Mouse (Mus musculus) lung, postnatal 0 days (tissue): ENCODE results near the gene Raf1. TPM values are rescaled to one million over a fixed set of nuclear protein-coding genes. Genes with fewer than 3 reads are reported as not detected.

Source experiments
- ATAC-seq: fragments of 200-750 bp; cut with Nextera tagmentation; 2 replicates; pipeline ENCODE4 v1.8.0; 2017; ENCODE audit warnings: moderate library complexity
- DNase-seq: peaks from one replicate; pipeline ENCODE4 v3.0.0-alpha.2; 2016; ENCODE audit warnings: low spot score
- H3K27ac ChIP-seq: fragments of 300-500 bp; sonication (generic); 2 replicates; pipeline ENCODE4 v1.5.1; 2014; ENCODE audit warnings: antibody characterized with exemption, mild to moderate bottlenecking, low read length, mixed read lengths
- H3K27me3 ChIP-seq: fragments of 300-500 bp; sonication (generic); replicated peaks from 2 replicates; pipeline ENCODE4 v1.6.1; 2014; ENCODE audit warnings: low read length, mixed read lengths; ENCODE audit not compliant: insufficient read depth
- H3K36me3 ChIP-seq: fragments of 300-500 bp; sonication (generic); 2 replicates; pipeline ENCODE4 v1.6.1; 2014; ENCODE audit warnings: low read length, mixed read lengths; ENCODE audit not compliant: insufficient read depth
- H3K4me1 ChIP-seq: fragments of 300-500 bp; sonication (generic); 2 replicates; pipeline ENCODE4 v1.6.1; 2014; ENCODE audit warnings: antibody characterized with exemption, low read depth, low read length, mixed read lengths; ENCODE audit not compliant: insufficient read depth
- H3K4me2 ChIP-seq: fragments of 300-500 bp; sonication (generic); replicated peaks from 2 replicates; pipeline ENCODE4 v1.6.1; 2014; ENCODE audit warnings: low read depth, mild to moderate bottlenecking, low read length, moderate library complexity, mixed read lengths
- H3K4me3 ChIP-seq: fragments of 300-500 bp; sonication (generic); 2 replicates; pipeline ENCODE4 v1.5.1; 2014; ENCODE audit warnings: low read depth, low read length
- H3K9ac ChIP-seq: fragments of 300-500 bp; sonication (generic); replicated peaks from 2 replicates; pipeline ENCODE4 v1.6.1; 2014; ENCODE audit warnings: low read depth, mild to moderate bottlenecking
- H3K9me3 ChIP-seq: fragments of 300-500 bp; sonication (generic); 2 replicates; pipeline ENCODE4 v1.6.1; 2016; ENCODE audit warnings: low read length, mixed read lengths
- CTCF ChIP-seq: IDR thresholded peaks from 2 replicates; pipeline ENCODE4 v1.5.1; 2016; ENCODE audit warnings: antibody characterized with exemption, mild to moderate bottlenecking
- EP300 ChIP-seq: IDR thresholded peaks from 2 replicates; pipeline ENCODE4 v1.6.1; 2016; ENCODE audit warnings: antibody characterized with exemption, mild to moderate bottlenecking, control low read depth
- WGBS: fragments of 180-500 bp; shearing (Covaris S2); extraction: QIAGEN DNeasy Blood & Tissue Kit; methylation state at CpG from one replicate; pipeline ENCODE4 v1.1.7; 2014; 5-methylcytosine and 5-hydroxymethylcytosine counted together
- polyA plus RNA-seq: library from polyadenylated mRNA; unstranded; fragments of >200 nt; fragmentation: Nextera tagmentation; extraction: Ambion mirVana; gene quantifications from 2 replicates; pipeline ENCODE4 v1.2.1, GENCODE M21; 2015

Gene Raf1
- polyA plus RNA-seq, 1 experiment from 2014 or later: 58.9 TPM

GRCm38 (mm10) chr6:115631056-115631795 lies 45.2 kb downstream of the Raf1 start:
- TF ChIP-seq EP300 (no peak), CTCF (no peak)
- DNase-seq (no peak), ATAC-seq (no peak)
- no peaks in the 10 kb centered on the region for H3K4me1 ChIP-seq
- H3K27me3 ChIP-seq: no peaks in the 10 kb centered on the region
- H3K36me3 ChIP-seq: peaks cover 18% of the 10 kb centered on the region
- H3K9ac ChIP-seq: no peak overlapping the region
- H3K4me2 ChIP-seq: no peak overlapping the region
- H3K4me3 ChIP-seq: no peak overlapping the region
- no peak overlapping the region for H3K27ac ChIP-seq
- WGBS: 88% methylated on average over 3 of the region's 3 CpGs
- no peaks in the 10 kb centered on the region for H3K9me3 ChIP-seq

GRCm38 (mm10) chr6:115626121-115626520 lies 50.3 kb downstream of the Raf1 start:
- DNase-seq (no peak), ATAC-seq (no peak)
- Histone ChIP-seq H3K4me1 (no peaks in the 10 kb centered on the region), H3K36me3 (peaks cover 35% of the 10 kb centered on the region), H3K4me3 (no peak overlapping the region), H3K27me3 (no peaks in the 10 kb centered on the region), H3K4me2 (no peak overlapping the region), H3K9me3 (no peaks in the 10 kb centered on the region), H3K9ac (no peak overlapping the region), H3K27ac (no peak overlapping the region)
- TF ChIP-seq EP300 (no peak), CTCF (no peak)
- 93% methylated on average over 5 of the region's 5 CpGs for WGBS

GRCm38 (mm10) chr6:115620942-115621341 lies 55.5 kb downstream of the Raf1 start:
- no peak overlapping the region for H3K27ac ChIP-seq
- no peak for ATAC-seq
- peaks cover 68% of the 10 kb centered on the region for H3K36me3 ChIP-seq
- H3K9me3 ChIP-seq: no peaks in the 10 kb centered on the region
- DNase-seq: no peak
- no peaks in the 10 kb centered on the region for H3K27me3 ChIP-seq
- H3K9ac ChIP-seq: no peak overlapping the region
- no peak overlapping the region for H3K4me3 ChIP-seq
- TF ChIP-seq CTCF (no peak), EP300 (no peak)
- WGBS: 73% methylated on average over 1 of the region's 1 CpGs
- H3K4me2 ChIP-seq: no peak overlapping the region
- no peaks in the 10 kb centered on the region for H3K4me1 ChIP-seq

GRCm38 (mm10) chr6:115619818-115620217 lies 56.6 kb downstream of the Raf1 start:
- no peak overlapping the region for H3K4me2 ChIP-seq
- no peak for TF ChIP-seq EP300
- TF ChIP-seq CTCF: no peak
- H3K4me1 ChIP-seq: no peaks in the 10 kb centered on the region
- H3K9me3 ChIP-seq: no peaks in the 10 kb centered on the region
- no peak overlapping the region for H3K9ac ChIP-seq
- no peak overlapping the region for H3K27ac ChIP-seq
- H3K4me3 ChIP-seq: no peak overlapping the region
- ATAC-seq (no peak), DNase-seq (no peak)
- 69% methylated on average over 10 of the region's 10 CpGs for WGBS
- peaks cover 59% of the 10 kb centered on the region for H3K36me3 ChIP-seq
- no peaks in the 10 kb centered on the region for H3K27me3 ChIP-seq

GRCm38 (mm10) chr6:115615983-115616382 lies 60.5 kb downstream of the Raf1 start:
- Histone ChIP-seq H3K4me3 (no peak overlapping the region), H3K9ac (no peak overlapping the region), H3K4me1 (no peaks in the 10 kb centered on the region), H3K9me3 (no peaks in the 10 kb centered on the region), H3K27me3 (no peaks in the 10 kb centered on the region), H3K36me3 (peaks cover 55% of the 10 kb centered on the region), H3K4me2 (no peak overlapping the region), H3K27ac (no peak overlapping the region)
- no peak for ATAC-seq
- 72% methylated on average over 3 of the region's 3 CpGs for WGBS
- no peak for DNase-seq
- peak; percentile 19 for TF ChIP-seq CTCF
- TF ChIP-seq EP300: no peak

- ATAC-seq (no peak), DNase-seq (no peak)
- TF ChIP-seq EP300 (no peak), CTCF (no peak)
- Histone ChIP-seq H3K4me3 (no peak overlapping the region), H3K4me1 (no peaks in the 10 kb centered on the region), H3K36me3 (peaks cover 44% of the 10 kb centered on the region), H3K27ac (no peak overlapping the region), H3K27me3 (no peaks in the 10 kb centered on the region), H3K4me2 (no peak overlapping the region), H3K9me3 (no peaks in the 10 kb centered on the region), H3K9ac (no peak overlapping the region)
Measured at GRCm38 (mm10) chr6:115613793-115614192, 62.6 kb downstream of the Raf1 start.

- DNase-seq (no peak), ATAC-seq (no peak)
- Histone ChIP-seq H3K9me3 (no peaks in the 10 kb centered on the region), H3K4me1 (no peaks in the 10 kb centered on the region), H3K27ac (no peak overlapping the region), H3K4me2 (no peak overlapping the region), H3K9ac (no peak overlapping the region), H3K27me3 (no peaks in the 10 kb centered on the region), H3K36me3 (peaks cover 26% of the 10 kb centered on the region), H3K4me3 (no peak overlapping the region)
- TF ChIP-seq CTCF (no peak), EP300 (no peak)
- WGBS: 96% methylated on average over 5 of the region's 5 CpGs
Measured at GRCm38 (mm10) chr6:115610301-115610700, 66.1 kb downstream of the Raf1 start.
